Mouse (Mus musculus) cerebellum, postnatal 10 days (tissue): Measurements from ENCODE around the gene Trit1.
A peak's percentile ranks its signal among the peaks of the same experiment; 100 is the strongest.

Experiments
- DNase-seq, 2 experiments: peaks; one replicate each; pipeline ENCODE4 v3.0.0; 2021; ENCODE audit warnings: mixed read lengths in 2 of 2

Trit1 gene

GRCm38 (mm10) chr4:123053179-123053578, 36.8 kb downstream of the Trit1 start:
- DNase-seq = peak; percentile 88 to 91

- no peak for DNase-seq
Observed at GRCm38 (mm10) chr4:123054172-123054790, 37.9 kb downstream of the Trit1 start.

- DNase-seq = no peak
Observed at GRCm38 (mm10) chr4:123056560-123057109, 40.2 kb downstream of the Trit1 start.

- no peak for DNase-seq
Observed at GRCm38 (mm10) chr4:123057957-123058356, 41.6 kb downstream of the Trit1 start.

- DNase-seq = no peak
Observed at GRCm38 (mm10) chr4:123061744-123062143, 45.3 kb downstream of the Trit1 start.

GRCm38 (mm10) chr4:123068646-123069045, 52.2 kb downstream of the Trit1 start:
- no peak for DNase-seq

- peak; percentile 69 to 71 for DNase-seq
Observed at GRCm38 (mm10) chr4:123071266-123071966, 55.0 kb downstream of the Trit1 start.

GRCm38 (mm10) chr4:123076928-123077327, 60.5 kb downstream of the Trit1 start:
- no peak for DNase-seq

- no peak for DNase-seq
Observed at GRCm38 (mm10) chr4:123078231-123078630, 61.8 kb downstream of the Trit1 start.

- peak; percentile 55 to 57 for DNase-seq
Observed at GRCm38 (mm10) chr4:123080791-123081190, 64.4 kb downstream of the Trit1 start.

GRCm38 (mm10) chr4:123082283-123083163, 66.1 kb downstream of the Trit1 start:
- peak; percentile 79 to 80 for DNase-seq

GRCm38 (mm10) chr4:123083323-123083902, 67.0 kb downstream of the Trit1 start:
- no peak for DNase-seq

GRCm38 (mm10) chr4:123085290-123085689, 68.9 kb downstream of the Trit1 start:
- DNase-seq = no peak

- no peak for DNase-seq
Observed at GRCm38 (mm10) chr4:123086381-123086780, 70.0 kb downstream of the Trit1 start.

- DNase-seq = no peak
Observed at GRCm38 (mm10) chr4:123092621-123093020, 76.2 kb downstream of the Trit1 start.

- no peak for DNase-seq
Observed at GRCm38 (mm10) chr4:123093064-123093776, 76.8 kb downstream of the Trit1 start.

GRCm38 (mm10) chr4:123093869-123094268, 77.5 kb downstream of the Trit1 start:
- DNase-seq = no peak
